Mouse (Mus musculus): Measurements from ENCODE around the gene Sod3.
A peak's percentile ranks its signal among the peaks of the same experiment; 100 is the strongest.

The Sod3 gene

GRCm38 (mm10) chr5:52382837-52383236 lies 19.2 kb downstream of the Sod3 start:
- no peak for DNase-seq

DNA sequence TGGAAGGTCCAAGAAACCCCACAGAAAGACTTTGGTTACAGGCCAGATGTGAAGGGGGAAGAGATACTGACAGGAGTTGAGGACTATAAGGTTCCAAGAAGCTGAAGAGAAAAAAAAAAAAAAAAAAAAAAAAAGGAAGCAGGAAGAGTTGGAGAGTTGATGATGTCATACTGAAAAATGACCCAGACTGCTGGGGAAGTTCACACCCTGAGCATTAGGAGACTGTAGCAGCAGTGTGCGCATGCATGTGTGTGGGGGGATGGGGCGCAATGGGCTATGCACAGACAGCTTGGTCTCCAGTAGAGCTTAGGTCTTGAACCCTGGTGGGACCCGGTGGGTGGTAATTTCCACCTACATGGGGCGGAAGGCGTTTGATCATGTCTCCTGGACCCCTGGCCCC lies 20.2 kb downstream of the Sod3 start:
- no peak for DNase-seq

GRCm38 (mm10) chr5:52386016-52386415 lies 22.4 kb downstream of the Sod3 start:
- DNase-seq = no peak

GRCm38 (mm10) chr5:52388092-52388749 lies 24.6 kb downstream of the Sod3 start:
- DNase-seq = peak; percentile 65

DNA sequence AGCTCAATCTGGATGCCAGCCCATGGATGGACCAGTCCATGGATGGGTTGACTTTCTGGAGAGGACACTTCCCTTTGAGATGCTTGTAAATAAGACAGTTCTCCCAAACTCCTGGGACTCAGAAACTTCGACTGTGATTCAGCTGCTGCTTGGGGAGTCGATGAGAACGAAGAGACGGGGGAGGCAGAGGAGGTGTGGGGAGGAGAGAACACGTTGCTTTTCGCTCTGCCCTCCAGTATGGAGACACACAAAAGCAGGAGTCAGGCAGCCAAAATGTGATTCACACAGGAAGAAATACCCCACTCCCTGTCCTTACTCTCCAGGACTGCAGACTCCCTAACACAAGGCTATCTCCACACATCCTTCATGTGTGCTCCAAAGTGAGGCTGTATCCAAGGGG lies 26.8 kb downstream of the Sod3 start:
- DNase-seq = no peak

GRCm38 (mm10) chr5:52391471-52391870 lies 27.9 kb downstream of the Sod3 start:
- DNase-seq = no peak

DNA sequence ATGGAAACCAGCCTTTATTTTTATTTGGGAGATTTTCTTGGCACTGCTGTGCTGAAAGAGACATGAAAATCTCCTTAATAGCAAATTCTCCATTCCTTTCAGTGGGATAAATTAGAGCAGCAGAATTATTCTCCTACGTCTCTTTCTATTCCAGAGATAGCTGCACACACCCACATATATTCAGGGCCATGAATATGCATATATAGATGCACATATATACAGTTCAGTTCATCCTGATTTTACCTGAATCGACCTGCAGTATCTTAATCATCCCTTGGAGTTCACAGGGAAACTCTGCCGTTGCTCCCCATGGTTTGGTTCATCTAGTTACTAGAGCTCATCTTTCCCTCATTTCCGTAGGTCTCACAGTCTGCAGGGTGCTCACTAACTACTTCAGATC lies 30.2 kb downstream of the Sod3 start:
- no peak for DNase-seq

DNA sequence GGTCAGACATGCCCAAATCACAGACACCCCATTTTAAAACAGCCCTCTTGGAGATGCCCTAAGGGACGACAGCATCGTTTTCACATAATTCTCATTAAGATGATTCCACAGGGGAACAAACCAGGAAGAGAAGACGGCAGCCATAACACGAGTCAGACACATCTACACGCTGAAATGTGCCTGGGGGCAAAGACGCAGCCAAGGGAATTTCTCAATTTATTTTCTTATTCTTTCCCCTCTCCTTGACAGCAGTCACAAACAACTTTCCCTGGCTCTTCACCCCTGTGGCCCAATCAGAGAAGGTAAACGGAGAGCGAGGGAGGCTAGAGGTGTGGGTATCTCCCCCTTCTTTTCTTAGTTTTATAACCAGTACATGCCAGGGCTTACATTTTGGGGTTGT lies 40.8 kb downstream of the Sod3 start:
- DNase-seq = no peak

GRCm38 (mm10) chr5:52408668-52409315 lies 45.2 kb downstream of the Sod3 start:
- no peak for DNase-seq

DNA sequence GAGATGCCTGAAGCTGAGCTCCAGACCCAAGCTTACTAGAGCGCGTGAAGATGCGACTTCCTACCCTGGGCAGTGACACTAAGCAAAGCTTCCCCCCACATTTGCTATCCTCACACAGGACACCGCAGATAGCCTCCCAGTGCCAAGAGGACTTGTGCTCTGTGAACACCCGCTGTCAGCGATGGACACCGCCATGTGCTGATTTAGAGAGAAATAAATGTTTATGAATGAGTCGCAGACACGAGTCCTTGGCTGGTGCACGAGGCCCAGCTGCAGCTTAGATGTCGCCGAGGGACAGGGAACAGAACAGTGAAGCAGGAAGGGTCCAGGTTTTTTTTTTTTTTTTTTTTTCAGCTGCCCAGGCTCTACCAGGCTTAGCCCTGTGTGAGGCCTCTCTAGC lies 46.6 kb downstream of the Sod3 start:
- no peak for DNase-seq

- no peak for DNase-seq
Measured at GRCm38 (mm10) chr5:52411567-52411966, 48.0 kb downstream of the Sod3 start.

- no peak for DNase-seq
Measured at GRCm38 (mm10) chr5:52415193-52415592, 51.6 kb downstream of the Sod3 start.

- DNase-seq = no peak
Measured at GRCm38 (mm10) chr5:52415917-52416316, 52.3 kb downstream of the Sod3 start.

GRCm38 (mm10) chr5:52416485-52416884 lies 52.9 kb downstream of the Sod3 start:
- no peak for DNase-seq
